Mouse (Mus musculus): ENCODE data around the gene Lexm. TPM values are rescaled to one million over a fixed set of nuclear protein-coding genes. Genes with fewer than 3 reads are reported as not detected.

Lexm gene
- polyA plus RNA-seq (2012; ENCODE audit: insufficient read depth, insufficient read length, missing spikeins) = not detected in 2 replicates

- Histone ChIP-seq H3K4me3 (ENCODE audit: insufficient read depth, low read length) (no peak within 1 kb of the TSS; the same call in 1 of the 2 replicates), H3K4me1 (ENCODE audit: control insufficient read depth, insufficient read depth, low read length) (no peaks in the 10 kb centered on the region), H3K27ac (ENCODE audit: insufficient read depth, low read depth, low read length) (no peak within 1 kb of the TSS)
- TF ChIP-seq CTCF (IDR thresholded peaks at IDR 0.05; ENCODE audit: low read depth, low read length) = no peak
- no peak for TF ChIP-seq POLR2A (IDR thresholded peaks at IDR 0.05; ENCODE audit: borderline replicate concordance, low read depth, low read length)
Observed at GRCm38 (mm10) chr4:106617056-106617455, at the start of gene Lexm. Gene Lexm, minus strand, starts transcription at chr4:106617241.

- H3K4me3 ChIP-seq (ENCODE audit: insufficient read depth, low read length) = no peak overlapping the region
- no peak for TF ChIP-seq POLR2A (IDR thresholded peaks at IDR 0.05; ENCODE audit: borderline replicate concordance, low read depth, low read length)
- TF ChIP-seq CTCF (IDR thresholded peaks at IDR 0.05; ENCODE audit: low read depth, low read length) = no peak
- H3K27ac ChIP-seq (ENCODE audit: insufficient read depth, low read depth, low read length) = no peak overlapping the region
- H3K4me1 ChIP-seq (ENCODE audit: control insufficient read depth, insufficient read depth, low read length) = no peaks in the 10 kb centered on the region
Observed at GRCm38 (mm10) chr4:106666546-106666945, 49.5 kb upstream of the Lexm start.

- Histone ChIP-seq H3K4me1 (ENCODE audit: control insufficient read depth, insufficient read depth, low read length) (no peaks in the 10 kb centered on the region), H3K4me3 (ENCODE audit: insufficient read depth, low read length) (no peak overlapping the region), H3K27ac (ENCODE audit: insufficient read depth, low read depth, low read length) (no peak overlapping the region)
- TF ChIP-seq CTCF (IDR thresholded peaks at IDR 0.05; ENCODE audit: low read depth, low read length) = no peak
- TF ChIP-seq POLR2A (IDR thresholded peaks at IDR 0.05; ENCODE audit: borderline replicate concordance, low read depth, low read length) = no peak
Observed at GRCm38 (mm10) chr4:106665673-106666072, 48.6 kb upstream of the Lexm start.

- no peak overlapping the region for H3K4me3 ChIP-seq (ENCODE audit: insufficient read depth, low read length)
- no peak overlapping the region for H3K27ac ChIP-seq (ENCODE audit: insufficient read depth, low read depth, low read length)
- TF ChIP-seq POLR2A (IDR thresholded peaks at IDR 0.05; ENCODE audit: borderline replicate concordance, low read depth, low read length) (no peak), CTCF (IDR thresholded peaks at IDR 0.05; ENCODE audit: low read depth, low read length) (no peak)
- H3K4me1 ChIP-seq (ENCODE audit: control insufficient read depth, insufficient read depth, low read length) = no peaks in the 10 kb centered on the region
Observed at GRCm38 (mm10) chr4:106665269-106665668, 48.2 kb upstream of the Lexm start.

GRCm38 (mm10) chr4:106664697-106665096, 47.7 kb upstream of the Lexm start:
- no peak overlapping the region for H3K4me3 ChIP-seq (ENCODE audit: insufficient read depth, low read length)
- H3K4me1 ChIP-seq (ENCODE audit: control insufficient read depth, insufficient read depth, low read length) = no peaks in the 10 kb centered on the region
- TF ChIP-seq CTCF (IDR thresholded peaks at IDR 0.05; ENCODE audit: low read depth, low read length) = no peak
- TF ChIP-seq POLR2A (IDR thresholded peaks at IDR 0.05; ENCODE audit: borderline replicate concordance, low read depth, low read length) = no peak
- H3K27ac ChIP-seq (ENCODE audit: insufficient read depth, low read depth, low read length) = no peak overlapping the region

GRCm38 (mm10) chr4:106663956-106664470, 47.0 kb upstream of the Lexm start:
- Histone ChIP-seq H3K27ac (ENCODE audit: insufficient read depth, low read depth, low read length) (no peak overlapping the region), H3K4me1 (ENCODE audit: control insufficient read depth, insufficient read depth, low read length) (no peaks in the 10 kb centered on the region), H3K4me3 (ENCODE audit: insufficient read depth, low read length) (no peak overlapping the region)
- TF ChIP-seq POLR2A (IDR thresholded peaks at IDR 0.05; ENCODE audit: borderline replicate concordance, low read depth, low read length) (no peak), CTCF (IDR thresholded peaks at IDR 0.05; ENCODE audit: low read depth, low read length) (no peak)

- Histone ChIP-seq H3K27ac (ENCODE audit: insufficient read depth, low read depth, low read length) (no peak overlapping the region), H3K4me3 (ENCODE audit: insufficient read depth, low read length) (no peak overlapping the region), H3K4me1 (ENCODE audit: control insufficient read depth, insufficient read depth, low read length) (peaks cover 4% of the 10 kb centered on the region)
- no peak for TF ChIP-seq CTCF (IDR thresholded peaks at IDR 0.05; ENCODE audit: low read depth, low read length)
- no peak for TF ChIP-seq POLR2A (IDR thresholded peaks at IDR 0.05; ENCODE audit: borderline replicate concordance, low read depth, low read length)
Observed at GRCm38 (mm10) chr4:106655681-106656080, 38.6 kb upstream of the Lexm start.

- no peak overlapping the region for H3K27ac ChIP-seq (ENCODE audit: insufficient read depth, low read depth, low read length)
- H3K4me1 ChIP-seq (ENCODE audit: control insufficient read depth, insufficient read depth, low read length) = peaks cover 4% of the 10 kb centered on the region
- no peak overlapping the region for H3K4me3 ChIP-seq (ENCODE audit: insufficient read depth, low read length)
- TF ChIP-seq CTCF (IDR thresholded peaks at IDR 0.05; ENCODE audit: low read depth, low read length) (no peak), POLR2A (IDR thresholded peaks at IDR 0.05; ENCODE audit: borderline replicate concordance, low read depth, low read length) (no peak)
Observed at GRCm38 (mm10) chr4:106653051-106653450, 36.0 kb upstream of the Lexm start.

- no peak overlapping the region for H3K4me3 ChIP-seq (ENCODE audit: insufficient read depth, low read length)
- no peak overlapping the region for H3K27ac ChIP-seq (ENCODE audit: insufficient read depth, low read depth, low read length)
- H3K4me1 ChIP-seq (ENCODE audit: control insufficient read depth, insufficient read depth, low read length) = peaks cover 4% of the 10 kb centered on the region
- TF ChIP-seq CTCF (IDR thresholded peaks at IDR 0.05; ENCODE audit: low read depth, low read length) (no peak), POLR2A (IDR thresholded peaks at IDR 0.05; ENCODE audit: borderline replicate concordance, low read depth, low read length) (no peak)
Observed at GRCm38 (mm10) chr4:106652546-106652945, 35.5 kb upstream of the Lexm start.

- TF ChIP-seq POLR2A (IDR thresholded peaks at IDR 0.05; ENCODE audit: borderline replicate concordance, low read depth, low read length) (no peak), CTCF (IDR thresholded peaks at IDR 0.05; ENCODE audit: low read depth, low read length) (no peak)
Observed at GRCm38 (mm10) chr4:106650833-106651527, 33.9 kb upstream of the Lexm start, which contains the start of gene Pars2. Gene Pars2, plus strand, starts transcription at chr4:106651069.

More at GRCm38 (mm10) chr4:106650833-106651527, 33.9 kb upstream of the Lexm start, which contains the start of gene Pars2:
- Histone ChIP-seq H3K4me1 (ENCODE audit: control insufficient read depth, insufficient read depth, low read length) (peaks cover 4% of the 10 kb centered on the region), H3K27ac (ENCODE audit: insufficient read depth, low read depth, low read length) (no peak within 1 kb of the TSS), H3K4me3 (ENCODE audit: insufficient read depth, low read length) (peak within 1 kb of the TSS; percentile 93)
